Mouse (Mus musculus) kidney, embryonic 16.5 days (tissue): ENCODE data around the gene Cybrd1. TPM values are rescaled to one million over a fixed set of nuclear protein-coding genes. Genes with fewer than 3 reads are reported as not detected.

ENCODE experiments used
- ATAC-seq: fragments of 200-750 bp; cut with Nextera tagmentation; 2 replicates; pipeline ENCODE4 v1.8.0; 2017; ENCODE audit warnings: moderate TSS enrichment; ENCODE audit not compliant: low FRiP score, low TSS enrichment
- H3K27ac ChIP-seq: fragments of 300-500 bp; sonication (generic); 2 replicates; pipeline ENCODE4 v1.5.1; 2014; ENCODE audit warnings: low read length
- H3K27me3 ChIP-seq: fragments of 300-500 bp; sonication (generic); 2 replicates; pipeline ENCODE4 v1.6.1; 2014; ENCODE audit warnings: low read length, control low read depth, mixed read lengths; ENCODE audit not compliant: insufficient read depth
- H3K36me3 ChIP-seq: fragments of 300-500 bp; sonication (generic); 2 replicates; pipeline ENCODE4 v1.6.1; 2014; ENCODE audit warnings: low read length, control low read depth, mixed read lengths; ENCODE audit not compliant: insufficient read depth
- H3K4me1 ChIP-seq: fragments of 300-500 bp; sonication (generic); 2 replicates; pipeline ENCODE4 v1.6.1; 2014; ENCODE audit warnings: low read length, control low read depth, mixed read lengths; ENCODE audit not compliant: insufficient read depth
- H3K4me2 ChIP-seq: fragments of 300-500 bp; sonication (generic); replicated peaks from 2 replicates; pipeline ENCODE4 v1.6.1; 2014; ENCODE audit warnings: low read depth, low read length
- H3K4me3 ChIP-seq: fragments of 300-500 bp; sonication (generic); 2 replicates; pipeline ENCODE4 v1.5.1; 2014; ENCODE audit warnings: mild to moderate bottlenecking, low read length
- H3K9ac ChIP-seq: fragments of 300-500 bp; sonication (generic); replicated peaks from 2 replicates; pipeline ENCODE4 v1.6.1; 2014; ENCODE audit warnings: low read length
- H3K9me3 ChIP-seq: fragments of 300-500 bp; sonication (generic); 2 replicates; pipeline ENCODE4 v1.6.1; 2016; ENCODE audit warnings: low read length, control low read depth
- WGBS: fragments of 180-500 bp; shearing (Covaris S2); extraction: QIAGEN DNeasy Blood & Tissue Kit; methylation state at CpG from one replicate; pipeline ENCODE4 v1.1.7; 2014; 5-methylcytosine and 5-hydroxymethylcytosine counted together
- polyA plus RNA-seq: library from polyadenylated mRNA; unstranded; fragments of >200 nt; fragmentation: Nextera tagmentation; extraction: Ambion mirVana; gene quantifications from 2 replicates; pipeline ENCODE4 v1.2.1, GENCODE M21; 2015

The Cybrd1 gene
- polyA plus RNA-seq, 1 experiment from 2014 or later = 1.5 TPM

- H3K4me3 ChIP-seq = no peak overlapping the region
- H3K27me3 ChIP-seq = peaks cover 7% of the 10 kb centered on the region; the same call in 1 of the 2 replicates
- WGBS = 39% methylated on average over 8 of the region's 8 CpGs
- H3K4me1 ChIP-seq = peaks cover 6% of the 10 kb centered on the region; the same call in 1 of the 2 replicates
- H3K4me2 ChIP-seq = no peak overlapping the region
- H3K36me3 ChIP-seq = no peaks in the 10 kb centered on the region
- peaks cover 5% of the 10 kb centered on the region; the same call in 1 of the 2 replicates for H3K9me3 ChIP-seq
- no peak overlapping the region for H3K9ac ChIP-seq
- ATAC-seq = no peak
- H3K27ac ChIP-seq = no peak overlapping the region
Measured at GRCm38 (mm10) chr2:71180566-71181217, 63.0 kb downstream of the Cybrd1 start.

GRCm38 (mm10) chr2:71187950-71188349 is 70.2 kb downstream of the Cybrd1 start:
- ATAC-seq = no peak
- H3K27me3 ChIP-seq = peaks cover 16% of the 10 kb centered on the region
- no peak overlapping the region for H3K9ac ChIP-seq
- H3K4me2 ChIP-seq = no peak overlapping the region
- peaks cover 12% of the 10 kb centered on the region for H3K4me1 ChIP-seq
- no peaks in the 10 kb centered on the region for H3K9me3 ChIP-seq
- no peaks in the 10 kb centered on the region for H3K36me3 ChIP-seq
- H3K27ac ChIP-seq = no peak overlapping the region
- 68% methylated on average over 3 of the region's 3 CpGs for WGBS
- H3K4me3 ChIP-seq = no peak overlapping the region

- Histone ChIP-seq H3K27ac (peak overlapping the region; percentile 4; the same call in 1 of the 2 replicates), H3K36me3 (no peaks in the 10 kb centered on the region), H3K9ac (no peak overlapping the region), H3K27me3 (peaks cover 14% of the 10 kb centered on the region), H3K4me2 (no peak overlapping the region), H3K9me3 (no peaks in the 10 kb centered on the region), H3K4me3 (no peak overlapping the region), H3K4me1 (peaks cover 12% of the 10 kb centered on the region)
- WGBS = 37% methylated on average over 2 of the region's 2 CpGs
- peak; percentile 69; the same call in 1 of the 2 replicates for ATAC-seq
Measured at GRCm38 (mm10) chr2:71188861-71189260, 71.1 kb downstream of the Cybrd1 start.

GRCm38 (mm10) chr2:71191391-71192194 is 73.9 kb downstream of the Cybrd1 start:
- WGBS = 17% methylated on average over 16 of the region's 16 CpGs

GRCm38 (mm10) chr2:71192195-71192807 is 74.6 kb downstream of the Cybrd1 start:
- Histone ChIP-seq H3K36me3 (no peaks in the 10 kb centered on the region), H3K4me1 (peaks cover 19% of the 10 kb centered on the region), H3K27me3 (peaks cover 14% of the 10 kb centered on the region), H3K4me2 (peak overlapping the region; percentile 40), H3K9me3 (no peaks in the 10 kb centered on the region), H3K9ac (no peak overlapping the region), H3K27ac (no peak overlapping the region), H3K4me3 (0 out of 2 replicates have a peak overlapping the region, but pooled peaks have one; percentile 9)
- 48% methylated on average over 17 of the region's 17 CpGs for WGBS
- ATAC-seq = no peak

More at GRCm38 (mm10) chr2:71191391-71192194, 73.9 kb downstream of the Cybrd1 start:
- no peak for ATAC-seq
- H3K27ac ChIP-seq = no peak overlapping the region
- peaks cover 19% of the 10 kb centered on the region for H3K4me1 ChIP-seq
- no peaks in the 10 kb centered on the region for H3K36me3 ChIP-seq
- peaks cover 14% of the 10 kb centered on the region for H3K27me3 ChIP-seq
- peak overlapping the region; percentile 40 for H3K4me2 ChIP-seq
- H3K9ac ChIP-seq = no peak overlapping the region
- 0 out of 2 replicates have a peak overlapping the region, but pooled peaks have one; percentile 9 for H3K4me3 ChIP-seq
- H3K9me3 ChIP-seq = no peaks in the 10 kb centered on the region

Other genes with a start within 250 kb of the Cybrd1 start
- gene Dcaf17, start 62.6 kb upstream of the Cybrd1 start, polyA plus RNA-seq = 37.7 and 39.0 TPM in 2 replicates
- 17.8 and 22.9 TPM in 2 replicates for gene Mettl8, start 62.3 kb upstream of the Cybrd1 start, polyA plus RNA-seq
- gene Dync1i2, start 93.8 kb downstream of the Cybrd1 start, polyA plus RNA-seq = 76.1 and 85.8 TPM in 2 replicates
- gene Slc25a12, start 249.8 kb downstream of the Cybrd1 start, polyA plus RNA-seq = 50.3 and 53.3 TPM in 2 replicates